Mouse (Mus musculus) neural tube, embryonic 11.5 days (tissue): ENCODE data around the gene Izumo4. TPM values are rescaled to one million over a fixed set of nuclear protein-coding genes. Genes with fewer than 3 reads are reported as not detected.

Experiments
- ATAC-seq: fragments of 200-750 bp; cut with Nextera tagmentation; 2 replicates; pipeline ENCODE4 v1.8.0; 2017; ENCODE audit warnings: moderate number of reproducible peaks, mild to moderate bottlenecking, moderate TSS enrichment, moderate library complexity; ENCODE audit not compliant: insufficient read depth, low FRiP score, low TSS enrichment
- DNase-seq: peaks from one replicate; pipeline ENCODE4 v3.0.0-alpha.2; 2015; ENCODE audit warnings: low spot score
- H3K27ac ChIP-seq: fragments of 300-500 bp; sonication (generic); 2 replicates; pipeline ENCODE4 v1.5.1; 2014; ENCODE audit warnings: low read depth, mild to moderate bottlenecking, low read length
- H3K27me3 ChIP-seq: fragments of 300-500 bp; sonication (generic); 2 replicates; pipeline ENCODE4 v1.6.1; 2014; ENCODE audit warnings: mild to moderate bottlenecking, low read length, mixed read lengths; ENCODE audit not compliant: control insufficient read depth, insufficient read depth
- H3K36me3 ChIP-seq: fragments of 300-500 bp; sonication (generic); 2 replicates; pipeline ENCODE4 v1.6.1; 2014; ENCODE audit warnings: mild to moderate bottlenecking, low read length, moderate library complexity, mixed read lengths; ENCODE audit not compliant: control insufficient read depth, insufficient read depth
- H3K4me1 ChIP-seq: fragments of 300-500 bp; sonication (generic); 2 replicates; pipeline ENCODE4 v1.6.1; 2014; ENCODE audit warnings: low read length, mixed read lengths; ENCODE audit not compliant: control insufficient read depth, insufficient read depth
- H3K4me2 ChIP-seq: fragments of 300-500 bp; sonication (generic); 2 replicates; pipeline ENCODE4 v1.6.1; 2014; ENCODE audit warnings: low read depth, mild to moderate bottlenecking, moderate library complexity
- H3K4me3 ChIP-seq: fragments of 300-500 bp; sonication (generic); 2 replicates; pipeline ENCODE4 v1.5.1; 2014; ENCODE audit warnings: low read depth, low read length
- H3K9ac ChIP-seq: fragments of 300-500 bp; sonication (generic); 2 replicates; pipeline ENCODE4 v1.6.1; 2014; ENCODE audit warnings: mild to moderate bottlenecking, low read length
- H3K9me3 ChIP-seq: fragments of 300-500 bp; sonication (generic); 2 replicates; pipeline ENCODE4 v1.6.1; 2016; ENCODE audit warnings: low read length; ENCODE audit not compliant: control insufficient read depth
- WGBS: fragments of 180-500 bp; shearing (Covaris S2); extraction: QIAGEN DNeasy Blood & Tissue Kit; methylation state at CpG from one replicate; pipeline ENCODE4 v1.1.7; 2014; 5-methylcytosine and 5-hydroxymethylcytosine counted together
- polyA plus RNA-seq: library from polyadenylated mRNA; unstranded; fragments of >200 nt; fragmentation: Nextera tagmentation; extraction: Ambion mirVana; gene quantifications from 2 replicates; pipeline ENCODE4 v1.2.1, GENCODE M21; 2014

Gene Izumo4
- polyA plus RNA-seq, 1 experiment from 2014 or later: 11.5 TPM

- Histone ChIP-seq H3K9me3 (no peaks in the 10 kb centered on the region), H3K4me1 (peaks cover 11% of the 10 kb centered on the region), H3K27me3 (no peaks in the 10 kb centered on the region), H3K36me3 (peaks cover 33% of the 10 kb centered on the region), H3K4me3 (no peak overlapping the region), H3K27ac (no peak overlapping the region), H3K4me2 (no peak overlapping the region), H3K9ac (no peak overlapping the region)
- ATAC-seq: no peak
- WGBS: 79% methylated on average over 3 of the region's 3 CpGs
- DNase-seq: no peak
Observed at GRCm38 (mm10) chr10:80705479-80705878, 3.5 kb downstream of the Izumo4 start.

- Histone ChIP-seq H3K9ac (no peak overlapping the region), H3K27ac (no peak overlapping the region), H3K4me1 (no peaks in the 10 kb centered on the region), H3K36me3 (peaks cover 58% of the 10 kb centered on the region), H3K9me3 (no peaks in the 10 kb centered on the region), H3K27me3 (no peaks in the 10 kb centered on the region), H3K4me2 (no peak overlapping the region), H3K4me3 (no peak overlapping the region)
- no peak for ATAC-seq
- 91% methylated on average over 3 of the region's 3 CpGs for WGBS
- no peak for DNase-seq
Observed at GRCm38 (mm10) chr10:80710834-80711233, 8.8 kb downstream of the Izumo4 start.

GRCm38 (mm10) chr10:80717281-80717680, 15.3 kb downstream of the Izumo4 start:
- Histone ChIP-seq H3K27me3 (no peaks in the 10 kb centered on the region), H3K27ac (no peak overlapping the region), H3K9me3 (no peaks in the 10 kb centered on the region), H3K4me1 (no peaks in the 10 kb centered on the region), H3K9ac (no peak overlapping the region), H3K36me3 (peaks cover 63% of the 10 kb centered on the region), H3K4me3 (no peak overlapping the region), H3K4me2 (no peak overlapping the region)
- DNase-seq (no peak), ATAC-seq (no peak)
- WGBS: 100% methylated on average over 1 of the region's 1 CpGs

- no peaks in the 10 kb centered on the region for H3K4me1 ChIP-seq
- H3K9me3 ChIP-seq: no peaks in the 10 kb centered on the region
- peak overlapping the region; percentile 7; the same call in 1 of the 2 replicates for H3K4me2 ChIP-seq
- DNase-seq: no peak
- H3K9ac ChIP-seq: no peak overlapping the region
- no peaks in the 10 kb centered on the region for H3K27me3 ChIP-seq
- H3K27ac ChIP-seq: no peak overlapping the region
- ATAC-seq: no peak
- peaks cover 46% of the 10 kb centered on the region for H3K36me3 ChIP-seq
- no peak overlapping the region for H3K4me3 ChIP-seq
- WGBS: 84% methylated on average over 5 of the region's 5 CpGs
Observed at GRCm38 (mm10) chr10:80727369-80728127, 25.6 kb downstream of the Izumo4 start.

GRCm38 (mm10) chr10:80732611-80733101, 30.7 kb downstream of the Izumo4 start:
- 94% methylated on average over 6 of the region's 6 CpGs for WGBS
- Histone ChIP-seq H3K4me1 (no peaks in the 10 kb centered on the region), H3K4me2 (no peak overlapping the region), H3K4me3 (no peak overlapping the region), H3K9ac (no peak overlapping the region), H3K36me3 (peaks cover 31% of the 10 kb centered on the region), H3K27ac (no peak overlapping the region), H3K9me3 (no peaks in the 10 kb centered on the region), H3K27me3 (no peaks in the 10 kb centered on the region)
- no peak for ATAC-seq
- no peak for DNase-seq

GRCm38 (mm10) chr10:80736731-80737130, 34.7 kb downstream of the Izumo4 start:
- peaks cover 13% of the 10 kb centered on the region for H3K4me1 ChIP-seq
- no peak overlapping the region for H3K4me2 ChIP-seq
- no peak for ATAC-seq
- H3K9me3 ChIP-seq: no peaks in the 10 kb centered on the region
- H3K27ac ChIP-seq: no peak overlapping the region
- H3K9ac ChIP-seq: no peak overlapping the region
- no peak for DNase-seq
- no peak overlapping the region for H3K4me3 ChIP-seq
- WGBS: 80% methylated on average over 5 of the region's 5 CpGs
- H3K27me3 ChIP-seq: no peaks in the 10 kb centered on the region
- H3K36me3 ChIP-seq: peaks cover 10% of the 10 kb centered on the region

GRCm38 (mm10) chr10:80738657-80739056, 36.7 kb downstream of the Izumo4 start:
- Histone ChIP-seq H3K36me3 (peaks cover 4% of the 10 kb centered on the region; the same call in 1 of the 2 replicates), H3K4me2 (no peak overlapping the region), H3K4me1 (peaks cover 16% of the 10 kb centered on the region), H3K27ac (no peak overlapping the region), H3K4me3 (no peak overlapping the region), H3K9me3 (no peaks in the 10 kb centered on the region), H3K27me3 (no peaks in the 10 kb centered on the region), H3K9ac (no peak overlapping the region)
- no peak for ATAC-seq
- WGBS: 73% methylated on average over 1 of the region's 1 CpGs
- no peak for DNase-seq

GRCm38 (mm10) chr10:80741146-80741545, 39.2 kb downstream of the Izumo4 start:
- Histone ChIP-seq H3K4me3 (peak overlapping the region; percentile 99), H3K9me3 (no peaks in the 10 kb centered on the region), H3K36me3 (0 out of 2 replicates have a peak, but pooled peaks cover 2% of the 10 kb centered on the region), H3K4me2 (peak overlapping the region; percentile 94), H3K9ac (peak overlapping the region; percentile 94), H3K27me3 (no peaks in the 10 kb centered on the region), H3K27ac (no peak overlapping the region), H3K4me1 (peaks cover 16% of the 10 kb centered on the region)
- DNase-seq (no peak), ATAC-seq (no peak)
- WGBS: 37% methylated on average over 5 of the region's 5 CpGs

GRCm38 (mm10) chr10:80741634-80742179, 39.7 kb downstream of the Izumo4 start:
- Histone ChIP-seq H3K27ac (peak overlapping the region; percentile 68), H3K9me3 (no peaks in the 10 kb centered on the region), H3K4me1 (peaks cover 16% of the 10 kb centered on the region), H3K27me3 (no peaks in the 10 kb centered on the region), H3K9ac (peak overlapping the region; percentile 94), H3K4me2 (peak overlapping the region; percentile 94), H3K36me3 (0 out of 2 replicates have a peak, but pooled peaks cover 2% of the 10 kb centered on the region), H3K4me3 (peak overlapping the region; percentile 99)
- WGBS: 1% methylated on average over 46 of the region's 46 CpGs
- DNase-seq: no peak
- no peak for ATAC-seq
